Mouse (Mus musculus) liver, embryonic 14.5 days (tissue): ENCODE data around the gene Gpatch2.

Experiments
- CTCF ChIP-seq: IDR thresholded peaks from 2 replicates; pipeline ENCODE4 v1.5.1; 2016; ENCODE audit warnings: antibody characterized with exemption, low read depth, control low read depth
- EP300 ChIP-seq: IDR thresholded peaks from 2 replicates; pipeline ENCODE4 v1.6.1; 2016; ENCODE audit warnings: antibody characterized with exemption, low read depth

DNA sequence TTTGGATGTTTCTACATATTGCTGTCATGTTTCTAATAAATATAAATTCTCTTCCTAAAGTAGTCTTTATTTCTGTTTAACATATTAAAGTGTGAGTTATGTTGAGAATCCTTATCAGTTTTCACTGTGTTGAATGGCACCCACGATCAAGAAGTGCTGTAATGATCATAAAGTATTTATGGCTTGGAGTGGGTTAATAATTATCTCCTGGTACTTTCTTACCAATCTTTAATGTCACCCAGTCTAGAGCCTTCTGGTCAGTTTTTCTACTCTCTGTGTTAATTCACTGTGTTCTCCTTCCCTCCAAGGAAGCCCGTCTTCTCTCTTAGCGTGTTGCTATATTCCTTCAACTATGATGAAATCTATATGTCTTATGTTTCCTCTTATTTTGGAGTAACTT is 25.0 kb downstream of the Gpatch2 start:
- no peak for TF ChIP-seq CTCF
- no peak for TF ChIP-seq EP300
